Mouse (Mus musculus): ENCODE results near the gene Pisd. TPM values are rescaled to one million over a fixed set of nuclear protein-coding genes. Genes with fewer than 3 reads are reported as not detected.

Gene Pisd
- total RNA-seq, 1 experiment from 2014 or later: 31.6 TPM

- ATAC-seq (replicated peaks; ENCODE audit: low read depth, poor library complexity, severe bottlenecking): peak; percentile 40
These were observed 72.3 kb downstream of the Pisd start for GRCm38 (mm10) chr5:32713042-32713702.

DNA sequence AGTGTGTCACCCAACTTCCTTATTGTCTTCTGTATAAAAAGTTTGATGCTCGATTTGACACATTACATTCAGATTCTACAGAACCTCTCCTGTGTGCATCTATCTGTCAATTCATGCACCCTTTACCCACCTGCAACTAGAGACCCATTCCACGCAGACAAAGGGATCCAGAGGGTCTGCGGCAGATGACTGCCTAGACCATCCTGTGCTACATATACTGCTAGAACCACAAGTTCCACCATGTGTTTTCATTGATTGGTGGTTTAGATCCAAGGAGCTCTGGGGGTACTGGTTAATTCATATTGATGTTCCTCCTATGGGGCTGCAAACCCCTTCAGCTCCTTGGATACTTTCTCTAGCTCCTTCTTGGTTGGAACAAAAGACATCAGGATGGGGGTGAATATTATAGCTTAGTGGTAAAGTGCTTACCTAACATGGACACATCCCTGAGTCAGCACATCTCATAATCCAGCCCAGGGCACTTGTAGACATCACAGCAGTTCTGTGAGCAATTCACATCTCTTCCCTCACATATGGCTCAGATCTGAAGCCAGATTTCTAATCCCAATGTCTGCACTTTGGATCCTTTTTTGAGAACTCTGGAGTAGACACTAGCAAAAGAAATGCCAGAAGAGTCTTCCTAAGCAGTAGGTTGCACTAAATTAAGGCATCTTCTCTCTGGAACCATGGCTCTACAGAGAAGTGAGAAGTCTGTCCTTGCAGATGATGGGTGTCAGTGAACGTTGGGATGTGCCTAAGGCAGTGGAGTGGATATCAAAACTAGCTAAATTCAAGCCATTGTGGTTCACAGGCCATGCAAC lies 73.0 kb downstream of the Pisd start:
- ATAC-seq (replicated peaks; ENCODE audit: low read depth, poor library complexity, severe bottlenecking): 0 out of 2 replicates have a peak, but pooled peaks have one; percentile 1

- no peak for ATAC-seq (replicated peaks; ENCODE audit: low read depth, poor library complexity, severe bottlenecking)
These were observed 74.0 kb downstream of the Pisd start for GRCm38 (mm10) chr5:32711485-32711884.

GRCm38 (mm10) chr5:32706226-32706780 lies 79.1 kb downstream of the Pisd start:
- ATAC-seq (replicated peaks; ENCODE audit: low read depth, poor library complexity, severe bottlenecking): no peak

DNA sequence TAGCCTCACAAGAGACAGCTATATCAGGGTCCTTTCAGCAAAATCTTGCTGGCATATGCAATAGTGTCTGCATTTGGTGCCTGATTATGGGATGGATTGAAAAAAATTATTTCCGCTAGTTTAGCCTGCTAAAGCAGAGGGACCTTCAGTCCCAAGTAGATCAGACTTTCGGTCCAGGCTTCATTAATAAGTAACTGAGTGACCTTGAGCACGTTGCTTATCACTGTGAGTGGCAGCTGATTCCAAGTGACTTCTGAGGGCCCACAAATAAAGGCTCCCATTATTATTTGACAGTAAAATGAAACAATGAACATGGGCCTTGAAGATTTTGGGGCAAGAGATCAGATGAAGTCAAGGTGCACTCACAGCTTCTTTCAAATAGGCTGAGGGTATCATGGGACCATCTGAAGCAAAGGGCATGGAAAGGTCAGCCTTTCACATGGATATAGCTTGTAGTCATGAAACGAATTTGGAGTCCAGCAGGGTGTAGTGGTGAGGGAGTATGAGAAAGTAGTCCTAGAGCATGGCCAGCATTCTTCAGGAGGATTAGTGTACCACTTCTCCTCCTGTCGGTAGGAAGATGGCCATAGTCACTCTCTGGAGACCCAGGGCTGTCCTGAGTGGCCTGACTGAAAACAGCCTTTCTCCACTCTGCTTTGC lies 88.1 kb downstream of the Pisd start:
- ATAC-seq (replicated peaks; ENCODE audit: low read depth, poor library complexity, severe bottlenecking): no peak

DNA sequence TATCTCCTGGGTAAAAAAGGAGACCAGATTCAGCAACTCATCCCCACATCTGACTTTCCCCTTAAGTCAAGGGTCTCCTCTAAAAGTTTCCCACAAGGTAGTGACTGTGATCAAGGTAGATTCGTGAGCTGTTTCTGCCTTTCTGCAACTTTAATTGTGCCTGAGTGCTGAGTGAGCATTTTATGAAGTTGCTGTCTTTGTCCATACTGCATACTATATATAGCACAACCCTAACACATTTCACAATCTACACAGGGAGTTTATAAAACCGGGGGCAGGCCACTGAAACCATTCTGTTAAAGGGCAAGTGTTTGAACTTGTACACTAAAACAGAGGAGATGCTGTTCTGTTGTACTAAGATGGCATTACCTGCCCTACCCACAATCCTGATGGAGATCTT lies 92.0 kb downstream of the Pisd start:
- no peak for ATAC-seq (replicated peaks; ENCODE audit: low read depth, poor library complexity, severe bottlenecking)

Other genes with a start within 250 kb of the Pisd start
- 1.7 and 2.1 TPM in 2 replicates for gene Yes1, start 174.5 kb downstream of the Pisd start, total RNA-seq (2017)
- gene Gm20671, start 41.5 kb upstream of the Pisd start, total RNA-seq (2017): 1.8 TPM in 1 of 2 replicates, not detected in the other
- gene Prr14l, start 68.6 kb upstream of the Pisd start, total RNA-seq (2017): 31.4 and 37.7 TPM in 2 replicates
- gene Depdc5, start 78.1 kb upstream of the Pisd start, total RNA-seq (2017): 14.5 and 25.7 TPM in 2 replicates
- gene Ywhah, start 233.2 kb upstream of the Pisd start, total RNA-seq (2017): 145 and 156 TPM in 2 replicates

All from common myeloid progenitor, adult 5-6 weeks (primary cell).